Mouse (Mus musculus) CH12.LX (cell line): Measurements from ENCODE around the gene Slc2a5.

Source experiments
- CTCF ChIP-seq, 2 experiments: IDR thresholded peaks in 1 of 2; conservative IDR thresholded peaks in 1 of 2; 2 replicates each; pipeline ENCODE4 v1.5.1; 2011 to 2012; ENCODE audit warnings: low read depth in 2 of 2, low read length in 2 of 2, improper control_type of control experiment in 1 of 2, inconsistent platforms in 1 of 2, mild to moderate bottlenecking in 1 of 2, moderate library complexity in 1 of 2
- NRF1 ChIP-seq: IDR thresholded peaks from 2 replicates; pipeline ENCODE4 v1.6.1; 2014; ENCODE audit warnings: low read depth, mild to moderate bottlenecking, inconsistent platforms, low read length, improper control_type of control experiment, moderate library complexity
- POLR2A ChIP-seq: IDR thresholded peaks from 2 replicates; pipeline ENCODE4 v1.6.1; 2011; ENCODE audit warnings: low read depth, mild to moderate bottlenecking, improper control_type of control experiment, low read length
- SMC3 ChIP-seq: IDR thresholded peaks from 2 replicates; pipeline ENCODE4 v1.6.1; 2011; ENCODE audit warnings: low read depth, low read length, improper control_type of control experiment
- ZC3H11A ChIP-seq: IDR thresholded peaks from 2 replicates; pipeline ENCODE4 v1.6.1; 2012; ENCODE audit warnings: low read depth, mild to moderate bottlenecking, inconsistent platforms, low read length, improper control_type of control experiment

- no peak for TF ChIP-seq ZC3H11A
- no peak for TF ChIP-seq POLR2A
- TF ChIP-seq SMC3: no peak
- no peak for TF ChIP-seq NRF1
- no peak for TF ChIP-seq CTCF (conservative IDR thresholded peaks at IDR 0.05 in 1 of 2, IDR thresholded peaks at IDR 0.05 in 1 of 2; ENCODE audit: low read depth in 2 of 2, low read length in 2 of 2)
Measured at GRCm38 (mm10) chr4:150114505-150115061, 4.5 kb upstream of the Slc2a5 start.
